Mouse (Mus musculus) c-Kit-positive CD71-positive TER-119-positive erythroid progenitor cells, embryonic 14.5 days (primary cell): ENCODE measurements around the gene Rad51b.

ENCODE experiments used
- DNase-seq: peaks from one replicate; pipeline ENCODE4 v3.0.0-alpha.2; 2013; ENCODE audit warnings: low spot score

Gene Rad51b

GRCm38 (mm10) chr12:79735882-79736281, 438.8 kb downstream of the Rad51b start:
- no peak for DNase-seq

GRCm38 (mm10) chr12:79738700-79739099, 441.6 kb downstream of the Rad51b start:
- no peak for DNase-seq

- DNase-seq: no peak
Observed at GRCm38 (mm10) chr12:79739918-79740639, 443.0 kb downstream of the Rad51b start.

GRCm38 (mm10) chr12:79742211-79742610, 445.1 kb downstream of the Rad51b start:
- no peak for DNase-seq

GRCm38 (mm10) chr12:79744131-79744530, 447.0 kb downstream of the Rad51b start:
- no peak for DNase-seq

- no peak for DNase-seq
Observed at GRCm38 (mm10) chr12:79745225-79745624, 448.1 kb downstream of the Rad51b start.

GRCm38 (mm10) chr12:79745845-79746510, 448.9 kb downstream of the Rad51b start:
- no peak for DNase-seq

GRCm38 (mm10) chr12:79747541-79747940, 450.5 kb downstream of the Rad51b start:
- no peak for DNase-seq

- DNase-seq: no peak
Observed at GRCm38 (mm10) chr12:79748862-79749261, 451.8 kb downstream of the Rad51b start.

GRCm38 (mm10) chr12:79750253-79751125, 453.4 kb downstream of the Rad51b start:
- DNase-seq: no peak

- no peak for DNase-seq
Observed at GRCm38 (mm10) chr12:79751781-79752180, 454.7 kb downstream of the Rad51b start.

- DNase-seq: no peak
Observed at GRCm38 (mm10) chr12:79752189-79752588, 455.1 kb downstream of the Rad51b start.

GRCm38 (mm10) chr12:79755617-79756016, 458.5 kb downstream of the Rad51b start:
- no peak for DNase-seq

GRCm38 (mm10) chr12:79756352-79756751, 459.3 kb downstream of the Rad51b start:
- no peak for DNase-seq

GRCm38 (mm10) chr12:79757775-79758174, 460.7 kb downstream of the Rad51b start:
- DNase-seq: no peak

GRCm38 (mm10) chr12:79759180-79759902, 462.3 kb downstream of the Rad51b start:
- no peak for DNase-seq

GRCm38 (mm10) chr12:79761217-79761616, 464.1 kb downstream of the Rad51b start:
- no peak for DNase-seq

- DNase-seq: no peak
Observed at GRCm38 (mm10) chr12:79762087-79762486, 465.0 kb downstream of the Rad51b start.

GRCm38 (mm10) chr12:79762570-79763275, 465.6 kb downstream of the Rad51b start:
- DNase-seq: no peak

- DNase-seq: no peak
Observed at GRCm38 (mm10) chr12:79766116-79766515, 469.0 kb downstream of the Rad51b start.

GRCm38 (mm10) chr12:79768741-79769322, 471.8 kb downstream of the Rad51b start:
- DNase-seq: no peak
